Mouse (Mus musculus): Measurements from ENCODE around the gene Cog7.

DNA sequence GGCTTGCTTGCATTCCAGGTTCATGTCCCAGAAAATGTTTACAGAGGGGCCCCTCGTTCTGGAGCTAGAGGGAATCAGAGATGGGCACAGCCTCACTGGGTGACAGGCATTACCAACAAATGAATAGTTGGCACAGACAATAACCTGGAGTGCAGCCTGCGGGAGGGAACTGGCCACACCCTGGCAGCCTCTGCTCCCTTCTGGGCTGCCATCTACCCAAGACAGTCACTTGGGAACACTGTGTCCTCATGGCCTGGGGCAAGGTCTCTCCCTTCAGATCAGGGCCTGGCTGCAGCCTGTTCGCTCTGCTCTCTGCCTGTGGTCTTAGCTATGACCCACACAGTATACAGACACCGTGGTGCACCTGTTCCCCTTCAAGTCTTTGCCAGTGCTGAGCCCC lies 74.6 kb downstream of the Cog7 start:
- TF ChIP-seq POLR2A (IDR thresholded peaks at IDR 0.05; ENCODE audit: low read depth, low read length) (no peak), CTCF (IDR thresholded peaks at IDR 0.05; ENCODE audit: extremely low read depth, insufficient read depth, insufficient read length, insufficient replicate concordance) (no peak)

All from spleen, adult 2 months (tissue).